Comparison of ENCODE assay signal across 7 mouse cellular contexts in the genomic region with DNA sequence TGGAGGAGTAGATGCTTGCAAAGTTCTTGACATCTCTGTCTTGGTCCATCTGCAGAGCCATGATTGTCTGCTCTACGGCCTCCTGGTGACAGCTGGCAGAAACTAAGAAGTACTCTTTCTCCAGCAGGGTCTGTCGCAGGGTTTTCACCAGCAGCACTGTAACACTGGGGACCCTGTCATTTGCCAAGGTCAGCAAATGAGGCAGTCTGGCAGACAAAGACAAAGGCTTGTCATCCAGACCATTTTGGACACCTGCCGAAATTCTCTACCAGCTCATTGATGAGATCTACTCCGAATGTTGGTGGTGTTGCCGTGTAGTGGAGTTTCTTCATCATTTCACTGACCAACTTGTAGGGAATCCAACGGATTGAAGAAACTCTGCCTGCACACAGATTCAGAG.
"Had no signal": no experiment of that assay in that cellular context is flagged by ENCODE, and none has a peak within 500 bp of the region (broad histone marks: within the 10 kb centered on the region; RNA-seq: fewer than 3 reads in every experiment).

No protein-coding gene starts in this region.

- DNase-seq: lung, adult 2 months; lung, postnatal 14 days; lung, postnatal 36 days; right cerebral cortex, postnatal 14 days; thymus, adult 2 months; thymus, postnatal 25 days; thymus, postnatal 4 days had no signal
